Mouse (Mus musculus): ENCODE data around the gene P2ry4.

P2ry4 gene

DNA sequence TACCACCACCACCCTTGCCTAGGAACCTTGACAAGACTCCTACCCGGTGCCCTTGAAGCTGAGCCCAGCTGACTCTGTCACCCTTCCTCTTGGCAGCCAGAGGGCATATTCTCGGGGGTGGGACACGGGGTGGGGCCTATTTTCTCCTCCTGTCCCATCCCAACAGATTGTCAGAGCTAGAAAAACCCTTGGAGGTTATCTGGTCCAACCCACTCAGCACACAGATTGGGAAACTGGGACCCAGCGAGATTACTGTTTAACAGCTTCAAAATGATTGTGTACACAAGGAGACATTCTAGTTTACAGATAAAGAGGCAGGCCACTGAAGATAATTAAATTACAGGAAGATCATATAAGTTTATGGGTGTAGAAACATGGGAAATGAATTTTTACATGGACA lies at the start of gene P2ry4:
TSS of gene P2ry4 (minus strand) at position 79 of the 400 bp plus-strand sequence.
- in situ Hi-C loops (cut with MboI; ENCODE audit: unreplicated experiment in 2 of 2): no loop called here

DNA sequence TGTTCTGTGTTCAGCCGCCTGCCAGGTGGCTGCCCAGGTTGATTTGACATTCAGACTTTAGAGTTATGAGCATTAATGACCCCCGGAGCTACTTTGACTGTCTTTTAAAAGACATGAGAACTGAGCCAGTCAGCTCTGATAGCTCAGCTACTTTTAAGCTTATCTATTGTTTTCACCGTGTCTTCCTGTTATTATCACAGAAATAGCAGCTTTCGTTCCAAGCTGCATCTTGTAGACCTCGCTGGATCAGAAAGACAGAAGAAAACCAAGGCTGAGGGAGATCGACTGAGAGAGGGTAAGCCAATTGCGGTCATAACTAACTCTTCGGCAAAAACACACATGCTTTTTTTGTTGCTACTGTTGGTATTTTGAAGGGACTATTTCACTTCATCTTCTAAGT lies 43.8 kb upstream of the P2ry4 start:
- in situ Hi-C loops (cut with MboI; ENCODE audit: unreplicated experiment in 2 of 2): no loop called here

DNA sequence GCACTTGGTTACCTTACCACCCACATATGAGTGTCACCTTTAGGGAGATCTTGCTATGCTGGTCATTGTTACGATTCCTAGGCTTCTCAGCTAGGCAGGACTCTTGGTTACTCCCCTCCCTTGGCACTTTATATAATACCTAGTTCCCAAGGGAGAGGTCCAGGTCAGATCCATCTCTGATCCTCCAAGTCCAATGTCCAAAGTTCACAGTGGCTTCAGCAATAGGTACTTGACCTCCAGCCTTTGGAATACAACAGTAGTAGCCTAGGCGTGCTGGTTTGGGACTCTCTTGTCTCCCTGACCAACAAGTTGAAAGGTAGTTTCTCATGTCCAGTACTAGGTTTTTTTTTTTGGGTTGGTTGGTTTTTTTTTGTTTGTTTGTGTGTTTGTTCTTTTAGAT lies 34.4 kb upstream of the P2ry4 start:
- in situ Hi-C loops (cut with MboI; ENCODE audit: unreplicated experiment in 2 of 2): no loop called here

DNA sequence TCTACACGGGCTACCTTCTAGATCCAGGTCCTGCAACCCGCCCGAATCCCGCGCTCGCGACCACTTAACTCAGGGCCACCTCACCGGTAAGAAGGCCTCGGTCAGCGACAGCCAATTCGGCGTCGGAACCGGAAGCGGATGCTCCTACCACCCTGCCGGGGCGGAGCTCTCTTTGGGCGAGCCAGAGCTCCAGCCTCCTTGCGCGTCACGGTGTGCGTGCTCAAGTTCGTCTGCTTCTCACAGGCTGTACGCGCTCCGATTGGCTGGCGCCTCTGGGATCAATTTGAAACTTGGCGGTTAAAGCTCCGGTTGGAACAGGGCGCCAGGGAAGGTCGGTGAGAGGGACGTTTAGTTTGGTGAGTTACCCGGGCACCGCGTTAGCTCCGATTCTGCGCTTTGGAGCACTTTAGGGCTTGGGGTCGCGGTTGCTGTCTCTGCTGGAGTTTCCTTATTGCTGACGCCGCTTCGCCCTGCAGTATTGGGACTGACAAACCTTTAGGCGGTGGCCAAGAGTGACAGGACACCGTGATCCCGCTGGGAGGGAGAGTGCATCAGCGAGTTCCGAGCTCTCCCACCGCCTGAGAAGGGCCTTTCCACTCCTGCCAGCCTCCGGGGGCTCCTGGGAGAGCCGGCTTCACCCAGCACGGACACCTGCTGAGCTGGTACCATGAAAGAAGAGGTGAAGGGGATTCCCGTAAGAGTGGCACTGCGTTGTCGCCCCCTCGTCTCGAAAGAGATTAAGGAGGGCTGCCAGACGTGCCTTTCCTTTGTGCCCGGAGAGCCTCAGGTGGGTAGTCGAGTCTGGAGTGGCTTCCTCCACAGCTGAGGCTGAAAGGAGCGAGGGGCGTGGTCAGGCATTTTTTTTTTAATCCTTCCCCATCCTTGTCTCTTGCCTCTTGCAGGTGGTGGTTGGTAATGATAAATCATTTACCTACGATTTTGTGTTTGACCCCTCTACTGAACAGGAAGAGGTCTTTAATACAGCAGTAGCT lies 31.4 kb upstream of the P2ry4 start, which contains the start of gene Pdzd11:
TSS of gene Pdzd11 (minus strand) at position 767 of the 992 bp plus-strand sequence.
- in situ Hi-C loops (cut with MboI; ENCODE audit: unreplicated experiment in 2 of 2): no loop called here

DNA sequence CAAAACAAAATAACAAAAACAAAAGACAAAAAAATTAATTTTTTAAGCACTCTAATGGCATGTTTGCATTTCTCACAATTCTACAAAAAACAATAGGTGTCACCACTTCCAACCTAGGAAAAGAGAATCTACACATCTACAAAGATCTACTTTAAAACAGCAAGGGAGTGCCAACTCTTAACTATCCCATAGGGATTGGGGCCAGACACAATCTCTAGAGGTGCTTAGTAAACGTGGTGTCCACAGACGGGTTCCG lies 30.8 kb upstream of the P2ry4 start, which contains the start of gene Kif4:
TSS of gene Kif4 (plus strand) at position 192 of the 256 bp plus-strand sequence.
- in situ Hi-C loops (cut with MboI; ENCODE audit: unreplicated experiment in 2 of 2): no loop called here

DNA sequence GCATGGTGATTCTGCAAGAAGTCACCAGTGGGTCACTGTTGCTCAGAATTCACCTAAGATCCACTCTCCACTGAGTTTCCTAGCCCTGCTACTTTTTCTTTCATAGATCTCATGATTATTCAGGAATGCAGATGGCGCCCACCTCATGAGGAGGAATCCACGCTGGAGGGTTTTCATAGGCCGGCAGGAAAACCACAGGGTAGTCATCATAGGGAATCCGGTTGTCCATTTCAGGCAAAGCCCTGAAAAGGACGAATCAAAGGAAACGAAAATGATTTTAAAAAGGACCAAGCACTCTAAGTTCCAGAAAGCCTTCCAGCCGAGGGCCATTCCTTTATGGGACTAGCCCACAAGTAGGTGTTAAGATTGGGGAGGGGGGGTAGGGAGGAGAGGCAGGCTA lies 30.5 kb upstream of the P2ry4 start:
- in situ Hi-C loops (cut with MboI; ENCODE audit: unreplicated experiment in 2 of 2): no loop called here

DNA sequence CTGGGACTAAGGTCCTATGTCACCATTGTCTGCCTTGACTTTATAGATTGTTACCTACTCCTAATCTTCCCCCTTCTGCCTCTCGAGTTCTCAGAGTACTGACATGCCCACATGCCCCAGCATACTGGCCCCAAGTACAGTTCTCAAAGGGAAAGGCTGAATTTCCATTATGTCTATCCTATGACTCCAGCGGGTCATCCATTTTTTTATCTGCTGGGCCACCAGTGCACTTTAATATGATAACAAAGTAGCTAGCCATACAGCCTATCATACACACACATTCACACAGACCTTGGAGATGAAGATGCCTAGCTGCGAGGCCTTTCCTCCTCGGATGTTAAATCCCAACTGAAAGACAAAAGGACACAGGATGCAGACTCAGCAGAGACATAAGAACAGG lies 29.6 kb upstream of the P2ry4 start:
- in situ Hi-C loops (cut with MboI; ENCODE audit: unreplicated experiment in 2 of 2): loop anchor here in 1 of 2 experiments (25.0 kb wide), 1 partner anchor 313 kb away; no protein-coding TSS in a partner anchor

DNA sequence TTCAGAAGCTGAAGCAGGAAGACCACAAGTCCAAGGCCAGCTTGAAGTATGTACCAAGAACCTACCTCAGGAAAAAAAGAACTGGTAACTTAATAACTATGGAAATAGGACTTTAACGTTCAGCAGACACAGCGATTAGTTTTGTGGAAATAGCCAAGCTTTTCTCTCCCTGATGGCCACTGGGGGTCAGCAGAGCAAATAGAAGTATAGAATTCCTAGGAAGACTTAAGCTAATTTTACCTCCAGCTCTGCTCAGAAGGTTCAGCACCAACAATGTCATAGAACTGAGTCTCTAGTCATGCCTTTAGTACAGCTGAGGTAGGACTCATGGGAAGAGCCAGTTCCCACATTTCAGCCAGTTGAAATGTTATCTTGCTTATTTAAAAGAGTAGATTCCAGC lies 26.7 kb upstream of the P2ry4 start:
- in situ Hi-C loops (cut with MboI; ENCODE audit: unreplicated experiment in 2 of 2): loop anchor here in 1 of 2 experiments (25.0 kb wide), 1 partner anchor 316 kb away; no protein-coding TSS in a partner anchor

DNA sequence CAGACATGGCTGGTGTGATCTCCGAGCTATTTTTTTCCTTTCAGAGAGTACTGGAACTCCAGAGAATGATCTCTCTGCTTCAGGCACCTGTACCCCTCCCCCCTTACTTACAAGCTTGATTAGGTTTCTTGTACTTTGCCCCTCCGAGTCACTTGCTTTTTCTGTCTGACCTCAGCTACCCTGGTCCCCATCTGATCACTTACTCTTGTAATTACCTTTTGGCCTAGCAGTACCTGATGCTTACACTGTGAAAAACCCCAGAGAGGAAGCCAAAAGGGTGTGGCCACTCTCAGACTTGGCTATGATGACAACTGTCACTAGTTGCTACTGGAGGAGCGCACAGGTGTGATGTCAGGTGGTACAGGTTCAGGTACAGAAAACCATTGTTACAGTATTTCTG lies 23.8 kb upstream of the P2ry4 start:
- in situ Hi-C loops (cut with MboI; ENCODE audit: unreplicated experiment in 2 of 2): loop anchor here in 1 of 2 experiments (25.0 kb wide), 1 partner anchor 319 kb away; no protein-coding TSS in a partner anchor

DNA sequence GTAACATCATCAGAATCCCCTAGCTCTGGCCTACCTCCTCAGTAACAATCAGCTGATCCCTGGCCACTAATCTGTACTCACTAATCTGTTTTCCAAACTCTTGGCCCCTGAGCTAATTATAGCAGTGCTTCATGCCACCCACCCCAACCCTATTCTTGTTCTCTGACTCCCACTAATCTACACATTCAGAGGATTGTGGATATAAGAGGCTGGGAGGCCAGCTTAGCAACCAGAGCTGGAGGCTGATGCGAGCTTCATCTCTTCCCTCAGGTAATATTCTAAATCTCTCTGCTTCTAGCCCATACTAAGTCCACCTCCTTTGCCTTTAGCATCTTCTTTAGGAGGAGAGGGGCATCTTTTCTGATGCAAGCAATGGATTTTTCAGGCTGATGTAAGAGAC lies 10.6 kb upstream of the P2ry4 start, which contains the start of gene Arr3:
TSS of gene Arr3 (plus strand) at position 184 of the 400 bp plus-strand sequence.
- in situ Hi-C loops (cut with MboI; ENCODE audit: unreplicated experiment in 2 of 2): loop anchor here in 1 of 2 experiments (25.0 kb wide), 1 partner anchor 332 kb away; no protein-coding TSS in a partner anchor

DNA sequence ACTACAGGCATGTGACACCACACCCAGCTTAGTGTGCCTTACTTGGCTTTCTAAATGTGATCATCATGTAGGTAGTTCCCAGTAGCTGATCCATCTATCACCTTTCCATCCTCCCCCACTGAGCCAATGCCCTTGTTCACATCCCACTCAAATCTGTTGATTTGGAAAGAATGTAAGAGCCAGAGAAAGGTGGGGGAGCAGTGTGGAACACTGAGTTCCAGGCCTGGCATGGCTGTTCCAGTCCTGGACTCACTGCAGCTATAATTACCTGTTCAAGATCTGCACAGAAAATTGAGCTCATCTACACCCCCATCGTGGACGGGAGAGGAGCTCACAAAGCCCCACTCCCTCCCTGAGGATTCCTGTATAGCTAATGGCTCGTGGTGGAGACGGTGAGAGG lies 5.1 kb upstream of the P2ry4 start:
- in situ Hi-C loops (cut with MboI; ENCODE audit: unreplicated experiment in 2 of 2): loop anchor here in 1 of 2 experiments (25.0 kb wide), 1 partner anchor 338 kb away; no protein-coding TSS in a partner anchor

DNA sequence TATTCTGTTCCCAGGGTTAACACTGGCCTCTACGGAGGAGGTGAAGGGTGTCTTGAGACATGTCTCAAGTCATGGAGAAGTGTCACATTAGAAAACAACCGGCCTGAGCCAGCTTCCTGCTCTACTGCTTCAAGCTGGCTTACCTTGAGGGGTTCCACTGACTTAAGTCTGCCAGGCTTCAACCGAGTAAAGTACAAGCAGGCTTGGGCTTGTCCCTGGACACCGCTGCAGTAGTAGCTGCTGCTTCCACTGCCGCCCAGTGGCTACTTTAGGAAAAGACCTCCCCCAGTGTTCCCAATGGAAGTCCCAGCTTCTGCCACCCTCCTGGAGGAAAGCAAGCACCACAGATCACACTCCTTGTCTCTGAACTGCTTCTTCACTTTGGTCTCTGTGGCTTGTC lies 2.8 kb upstream of the P2ry4 start:
- in situ Hi-C loops (cut with MboI; ENCODE audit: unreplicated experiment in 2 of 2): no loop called here

DNA sequence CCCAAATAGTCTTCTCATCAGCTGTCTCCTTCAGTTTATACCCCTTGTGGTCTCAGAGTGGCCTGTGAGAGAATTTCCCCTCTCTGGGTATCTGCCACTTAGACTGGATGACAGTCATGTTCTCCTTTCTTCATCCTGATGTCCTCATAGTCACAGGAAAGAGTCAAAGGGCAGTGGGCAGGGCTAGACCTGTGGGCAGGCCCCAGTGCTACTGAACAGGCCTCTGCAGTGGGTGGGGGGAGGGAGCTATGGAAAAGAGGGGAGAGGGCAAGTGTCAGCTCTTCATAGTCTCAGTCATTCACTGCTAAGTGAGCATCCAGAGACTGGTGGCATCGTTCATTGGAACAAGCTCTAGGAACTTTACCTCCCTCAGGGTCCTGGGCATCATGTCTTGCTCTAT lies 22.7 kb downstream of the P2ry4 start, which contains the start of gene Awat1:
TSS of gene Awat1 (plus strand) at position 301 of the 400 bp plus-strand sequence.
- in situ Hi-C loops (cut with MboI; ENCODE audit: unreplicated experiment in 2 of 2): no loop called here

DNA sequence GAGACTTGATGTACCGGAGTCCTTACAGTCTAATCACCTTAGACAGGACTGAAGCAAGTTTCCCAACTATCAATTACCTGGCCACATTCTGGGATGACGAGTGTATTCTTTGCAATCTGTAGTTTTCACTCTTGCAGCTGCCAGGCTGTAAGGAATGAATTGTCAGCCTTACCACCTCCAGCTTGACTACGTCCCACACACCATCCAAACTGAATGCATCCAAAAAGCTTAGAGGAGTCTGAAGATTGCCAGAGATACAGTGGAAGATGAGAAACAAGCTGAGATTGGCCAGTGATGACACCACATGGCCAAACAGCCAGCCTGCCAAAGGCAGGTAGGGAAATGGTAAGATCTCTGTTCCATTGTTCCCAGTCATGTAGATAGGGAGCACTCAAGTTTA lies 29.0 kb downstream of the P2ry4 start:
- in situ Hi-C loops (cut with MboI; ENCODE audit: unreplicated experiment in 2 of 2): no loop called here

DNA sequence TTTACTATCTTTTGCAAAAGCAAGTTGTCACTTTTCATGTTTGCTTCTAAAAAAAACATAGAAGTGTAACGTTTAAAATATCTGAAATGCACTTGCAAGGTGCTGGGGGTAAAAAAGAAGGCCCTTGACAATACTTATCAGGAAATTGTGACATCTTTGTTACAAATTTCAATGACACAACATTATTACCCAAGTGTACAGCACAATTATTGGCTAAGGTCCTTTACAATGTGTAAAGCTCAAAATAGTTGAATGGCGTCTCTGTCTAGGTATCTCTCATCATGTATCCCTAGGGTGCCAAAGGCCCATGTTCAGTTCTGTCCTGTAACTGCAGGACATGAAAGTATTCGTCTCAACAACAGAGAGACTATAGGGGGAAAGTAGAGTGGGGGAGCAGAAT lies 38.6 kb downstream of the P2ry4 start:
- in situ Hi-C loops (cut with MboI; ENCODE audit: unreplicated experiment in 2 of 2): no loop called here
